Mouse (Mus musculus): ENCODE results near the gene Rarb.
"Not testable (repeated sequence)": the region's sequence is repeated elsewhere in the genome, so short reads cannot be mapped to it uniquely, and the experiment has no call there.

DNA sequence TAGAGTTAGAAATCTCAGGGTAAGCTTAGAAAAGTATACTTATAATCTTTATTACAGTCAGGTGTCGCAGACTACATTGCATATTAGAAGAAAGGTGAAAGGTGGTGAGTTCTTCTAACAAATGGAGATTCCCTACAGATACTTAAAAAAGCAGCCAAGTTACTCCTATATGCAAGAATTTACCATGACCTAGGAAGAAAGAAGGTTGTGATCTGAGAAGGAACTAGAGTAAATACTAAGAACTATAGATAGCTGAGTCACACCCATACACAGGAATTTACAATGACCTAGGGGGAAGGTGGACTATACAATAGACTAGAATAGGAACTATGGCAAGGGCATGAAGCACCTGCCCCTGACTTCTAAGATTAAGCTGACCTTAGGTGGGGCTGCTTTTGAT, 63.4 kb downstream of the Rarb start:
- TF ChIP-seq CTCF (IDR thresholded peaks at IDR 0.05; ENCODE audit: low read depth, low read length); POLR2AphosphoS5 (IDR thresholded peaks at IDR 0.05; ENCODE audit: insufficient replicate concordance, low read depth, low read length); GATA1 (IDR thresholded peaks at IDR 0.05; ENCODE audit: borderline replicate concordance, low read length): not testable (repeated sequence)
